Mouse (Mus musculus): ENCODE measurements around the gene Ugt1a2. TPM values are rescaled to one million over a fixed set of nuclear protein-coding genes. Genes with fewer than 3 reads are reported as not detected.
"Not testable (repeated sequence)": the region's sequence is repeated elsewhere in the genome, so short reads cannot be mapped to it uniquely, and the experiment has no call there.

The Ugt1a2 gene
- total RNA-seq (2021): not detected

- no peak for DNase-seq
Measured at GRCm38 (mm10) chr1:88200456-88200855, at the start of gene Ugt1a2. TSS of gene Ugt1a2 (plus strand) at chr1:88200601.

- DNase-seq: no peak
Measured at GRCm38 (mm10) chr1:88158430-88158829, 42.0 kb upstream of the Ugt1a2 start.

GRCm38 (mm10) chr1:88165711-88166110 lies 34.7 kb upstream of the Ugt1a2 start, which contains the start of gene Ugt1a5:
TSS of gene Ugt1a5 (plus strand) at chr1:88166012.
- DNase-seq: no peak

GRCm38 (mm10) chr1:88172190-88172589 lies 28.2 kb upstream of the Ugt1a2 start:
- not testable (repeated sequence) for DNase-seq

GRCm38 (mm10) chr1:88179657-88180056 lies 20.7 kb upstream of the Ugt1a2 start:
- DNase-seq: no peak

- DNase-seq: no peak
Measured at GRCm38 (mm10) chr1:88186325-88186935, 14.0 kb upstream of the Ugt1a2 start.

- no peak for DNase-seq
Measured at GRCm38 (mm10) chr1:88192136-88192535, 8.3 kb upstream of the Ugt1a2 start.

- DNase-seq: no peak
Measured at GRCm38 (mm10) chr1:88195687-88196086, 4.7 kb upstream of the Ugt1a2 start.

- no peak for DNase-seq
Measured at GRCm38 (mm10) chr1:88197443-88197842, 3.0 kb upstream of the Ugt1a2 start.

GRCm38 (mm10) chr1:88199996-88200395 lies 405 bp upstream of the Ugt1a2 start:
- no peak for DNase-seq

- peak; percentile 80 for DNase-seq
Measured at GRCm38 (mm10) chr1:88205294-88205922, 5.0 kb downstream of the Ugt1a2 start, which contains the start of gene Dnajb3. TSS of gene Dnajb3 (minus strand) at chr1:88205782.

GRCm38 (mm10) chr1:88206843-88207479 lies 6.6 kb downstream of the Ugt1a2 start:
- DNase-seq: no peak

GRCm38 (mm10) chr1:88211812-88212211 lies 11.4 kb downstream of the Ugt1a2 start, which contains the start of gene Ugt1a1:
TSS of gene Ugt1a1 (plus strand) at chr1:88211959.
- no peak for DNase-seq

- DNase-seq: no peak
Measured at GRCm38 (mm10) chr1:88212341-88213045, 12.1 kb downstream of the Ugt1a2 start.

GRCm38 (mm10) chr1:88213061-88213460 lies 12.7 kb downstream of the Ugt1a2 start:
- DNase-seq: no peak

- peak; percentile 15 for DNase-seq
Measured at GRCm38 (mm10) chr1:88213766-88214461, 13.5 kb downstream of the Ugt1a2 start.

GRCm38 (mm10) chr1:88214462-88214952 lies 14.1 kb downstream of the Ugt1a2 start:
- DNase-seq: peak; percentile 4

GRCm38 (mm10) chr1:88215466-88216380 lies 15.3 kb downstream of the Ugt1a2 start:
- DNase-seq: peak; percentile 7

- DNase-seq: no peak
Measured at GRCm38 (mm10) chr1:88216551-88216950, 16.1 kb downstream of the Ugt1a2 start.

GRCm38 (mm10) chr1:88217144-88217543 lies 16.7 kb downstream of the Ugt1a2 start:
- no peak for DNase-seq

GRCm38 (mm10) chr1:88217576-88217975 lies 17.2 kb downstream of the Ugt1a2 start:
- DNase-seq: no peak
